ENCODE assay signal across 10 mouse cellular contexts in genomic region chr1:121085101-121085727, GRCm38 (mm10).
DNase-seq lines count a peak whose midpoint lies in the region; ATAC-seq and TF ChIP-seq lines count a peak whose summit lies in the region.
"Had no signal": no experiment of that assay in that cellular context is flagged by ENCODE, and none has a peak within 500 bp of the region (broad histone marks: within the 10 kb centered on the region; RNA-seq: fewer than 3 reads in every experiment).

No protein-coding gene starts in this region.

- no peaks in the 10 kb centered on the region for H3K27me3 ChIP-seq in kidney, adult 2 months (replicated peaks; ENCODE audit: control insufficient read depth, insufficient read depth, low read length)
- no peaks in the 10 kb centered on the region for H3K27me3 ChIP-seq in kidney, embryonic 16.5 days (ENCODE audit: insufficient read depth, low read length)
- no peaks in the 10 kb centered on the region for H3K27me3 ChIP-seq in embryonic facial prominence, embryonic 14.5 days (replicated peaks; ENCODE audit: control insufficient read depth, insufficient read depth, low read length)

- TF ChIP-seq CTCF in kidney, adult 2 months (conservative IDR thresholded peaks at IDR 0.05; ENCODE audit: insufficient read depth, insufficient read length, low read depth, low read length), result no peak

- no peak overlapping the region for H3K4me2 ChIP-seq in kidney, embryonic 16.5 days (replicated peaks; ENCODE audit: low read depth, low read length)
- H3K4me2 ChIP-seq in embryonic facial prominence, embryonic 14.5 days (ENCODE audit: low read depth, low read length), result no peak overlapping the region

- H3K27ac ChIP-seq in kidney, adult 2 months (ENCODE audit: insufficient read depth, low read depth, low read length), result no peak overlapping the region
- no peak overlapping the region for H3K27ac ChIP-seq in kidney, embryonic 16.5 days (ENCODE audit: low read length)
- no peak overlapping the region for H3K27ac ChIP-seq in embryonic facial prominence, embryonic 14.5 days (replicated peaks; ENCODE audit: low read depth, low read length)

- peak; percentile 5 for DNase-seq in kidney, adult 2 months
- peak; percentile 60 for DNase-seq in NIH3T3 (ENCODE audit: low read depth)
- peak; percentile 43 for DNase-seq in embryonic facial prominence, embryonic 14.5 days (ENCODE audit: low spot score)
- DNase-seq in mesoderm, embryonic 11.5 days (ENCODE audit: low read depth, low spot score), result peak; percentile 40
- no peak for DNase-seq in layer of hippocampus, postnatal 36 days
- no peak for DNase-seq in adrenal gland, postnatal 4 days (ENCODE audit: low spot score in 2 of 2)
- DNase-seq: cerebellum, adult 11 months had no signal

- H3K9me3 ChIP-seq in kidney, embryonic 16.5 days (ENCODE audit: low read length), result no peaks in the 10 kb centered on the region
- 0 out of 2 replicates have a peak, but pooled peaks cover 6% of the 10 kb centered on the region for H3K9me3 ChIP-seq in embryonic facial prominence, embryonic 14.5 days (ENCODE audit: control insufficient read depth, low read length)

- TF ChIP-seq POLR2A in kidney, adult 2 months (IDR thresholded peaks at IDR 0.05; ENCODE audit: low read depth, low read length), result no peak

- no peak for ATAC-seq in kidney, embryonic 16.5 days (ENCODE audit: low FRiP score, low TSS enrichment)
- ATAC-seq in embryonic facial prominence, embryonic 14.5 days (ENCODE audit: low read depth), result no peak
- ATAC-seq: activated CD4-positive, CD25-positive, alpha-beta regulatory T cell, adult 4 months; inflammation-experienced regulatory T-cells, adult 6 months had no signal

- no peaks in the 10 kb centered on the region for H3K36me3 ChIP-seq in kidney, adult 2 months (ENCODE audit: control insufficient read depth, insufficient read depth, low read length)
- H3K36me3 ChIP-seq in kidney, embryonic 16.5 days (ENCODE audit: insufficient read depth, low read length), result no peaks in the 10 kb centered on the region
- no peaks in the 10 kb centered on the region for H3K36me3 ChIP-seq in embryonic facial prominence, embryonic 14.5 days (ENCODE audit: control insufficient read depth, insufficient read depth, low read length)

- 35% methylated on average over 2 of the region's 2 CpGs for WGBS in kidney, adult 2 months
- 55% methylated on average over 2 of the region's 2 CpGs for WGBS in kidney, embryonic 16.5 days
- WGBS in embryonic facial prominence, embryonic 14.5 days, result 38% methylated on average over 2 of the region's 2 CpGs

- H3K9ac ChIP-seq in kidney, embryonic 16.5 days (replicated peaks; ENCODE audit: low read length), result no peak overlapping the region
- H3K9ac ChIP-seq in embryonic facial prominence, embryonic 14.5 days (ENCODE audit: low read depth, low read length), result no peak overlapping the region

- no peak overlapping the region for H3K4me3 ChIP-seq in kidney, adult 2 months (ENCODE audit: insufficient read depth, low read depth, low read length)
- no peak overlapping the region for H3K4me3 ChIP-seq in kidney, embryonic 16.5 days (ENCODE audit: low read length)
- H3K4me3 ChIP-seq in embryonic facial prominence, embryonic 14.5 days (ENCODE audit: low read depth, low read length), result no peak overlapping the region

- no peaks in the 10 kb centered on the region for H3K4me1 ChIP-seq in kidney, adult 2 months (ENCODE audit: control insufficient read depth, insufficient read depth, low read length)
- no peaks in the 10 kb centered on the region for H3K4me1 ChIP-seq in kidney, embryonic 16.5 days (ENCODE audit: insufficient read depth, low read length)
- 0 out of 2 replicates have a peak, but pooled peaks cover 7% of the 10 kb centered on the region for H3K4me1 ChIP-seq in embryonic facial prominence, embryonic 14.5 days (ENCODE audit: control insufficient read depth, insufficient read depth, low read length)

Comparison
In these comparisons a context has a peak if more than half of its experiments do, and no peak if none do; other contexts are left out.
1. DNase-seq: peak in kidney, adult 2 months (single experiment), NIH3T3 (single experiment), embryonic facial prominence, embryonic 14.5 days (single experiment) and mesoderm, embryonic 11.5 days (single experiment); none in layer of hippocampus, postnatal 36 days (0 of 2) and adrenal gland, postnatal 4 days (0 of 2).